Mouse (Mus musculus) spleen, postnatal 14 days (tissue): ENCODE measurements around the gene Gm49366.
"Not testable (repeated sequence)": the region's sequence is repeated elsewhere in the genome, so short reads cannot be mapped to it uniquely, and the experiment has no call there.

ENCODE experiments used
- DNase-seq, 2 experiments: peaks; one replicate each; pipeline ENCODE4 v3.0.0; 2021 to 2022; ENCODE audit warnings: low spot score in 2 of 2

The Gm49366 gene

DNA sequence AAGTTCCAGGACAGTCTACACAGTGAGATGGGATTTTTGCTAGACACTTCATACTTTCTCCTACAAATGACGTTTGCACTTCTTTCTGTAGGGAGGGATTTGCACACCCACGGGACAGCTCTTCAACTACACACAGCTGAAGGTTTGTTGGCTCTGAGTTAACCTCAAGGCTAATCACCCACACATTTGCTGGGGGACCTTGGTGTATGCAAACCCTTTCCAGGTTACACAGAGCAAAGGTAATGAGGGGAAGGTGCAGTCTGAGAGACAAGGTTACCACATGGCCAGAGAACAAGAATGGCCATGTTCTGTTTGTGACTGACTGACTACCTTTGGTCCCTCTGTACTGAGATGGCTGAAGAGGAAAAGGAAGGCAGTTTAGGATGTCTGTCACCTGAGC is 45.1 kb downstream of the Gm49366 start:
- DNase-seq = no peak

DNA sequence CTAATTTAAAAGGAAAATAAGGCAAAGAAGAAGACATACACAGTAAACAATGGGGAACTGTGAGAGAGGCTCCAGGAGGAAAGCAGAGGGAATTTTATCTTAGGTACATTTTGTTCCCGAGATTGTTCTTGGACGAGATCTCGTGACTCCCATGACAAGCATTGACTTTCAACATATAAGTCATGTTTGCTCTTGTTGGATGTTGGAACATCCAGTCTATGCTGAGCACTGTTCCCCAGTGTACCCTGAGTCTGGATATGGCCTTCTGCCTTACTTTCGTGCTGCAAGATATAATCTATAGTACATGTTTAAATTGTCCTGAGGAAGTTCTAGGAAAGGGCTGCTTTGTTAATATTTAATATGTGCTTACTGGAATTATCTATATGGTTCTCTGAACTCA is 45.8 kb downstream of the Gm49366 start:
- no peak for DNase-seq

DNA sequence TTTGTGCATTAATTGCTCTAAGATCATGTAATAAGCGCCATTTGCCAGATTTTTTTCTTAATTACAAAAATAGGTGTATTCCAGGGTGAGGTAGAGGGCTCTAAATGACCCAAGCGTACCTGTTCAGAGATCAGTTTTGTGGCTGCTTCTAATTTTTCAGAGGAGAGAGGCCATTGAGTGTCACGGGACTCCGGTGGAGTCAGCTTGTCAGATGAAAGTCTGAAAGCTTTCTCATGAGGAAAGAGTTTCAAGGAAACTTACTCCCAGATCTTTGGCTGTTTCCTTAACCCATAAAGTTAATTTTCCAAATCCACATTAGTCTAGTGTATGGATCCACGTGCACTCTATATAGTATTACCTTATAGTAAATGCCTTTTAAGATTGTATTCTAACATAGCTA is 55.9 kb downstream of the Gm49366 start:
- DNase-seq = not testable (repeated sequence)

DNA sequence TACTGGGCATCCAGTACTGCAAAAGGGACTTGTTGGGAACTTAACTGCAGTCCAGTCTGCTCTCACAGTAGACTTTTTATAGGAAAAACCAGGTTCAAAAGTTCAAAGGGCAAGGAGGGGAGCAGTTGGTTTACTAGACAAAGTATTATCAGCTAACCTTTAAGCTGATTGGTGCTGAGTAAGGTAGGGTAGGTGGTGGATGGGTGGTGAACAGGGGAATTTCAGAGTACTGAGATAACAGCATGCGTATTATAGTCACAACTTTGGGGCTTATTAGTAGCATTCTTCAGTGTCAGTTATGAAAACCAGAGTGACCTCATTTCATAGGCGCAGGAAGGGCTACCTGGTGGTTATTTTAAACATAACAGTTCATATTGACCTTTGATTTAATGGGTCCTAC is 60.9 kb downstream of the Gm49366 start:
- DNase-seq = no peak

DNA sequence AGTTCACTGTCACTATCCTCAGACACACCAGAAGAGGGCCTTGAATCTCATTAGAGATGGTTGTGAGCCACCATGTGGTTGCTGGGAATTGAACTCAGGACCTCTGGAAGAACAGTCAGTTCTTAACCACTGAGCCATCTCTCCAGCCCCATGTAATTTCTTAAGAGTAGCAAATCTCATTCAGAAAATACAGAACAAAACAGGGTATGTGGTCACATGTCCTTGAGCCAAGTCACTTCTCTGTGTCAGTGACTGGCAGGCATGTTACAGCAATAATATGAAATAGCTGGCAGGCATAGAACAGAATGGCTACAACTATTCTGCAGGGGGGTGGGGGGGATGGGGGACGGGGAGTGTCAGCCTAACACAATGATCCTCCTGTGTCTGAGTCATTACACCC is 61.3 kb downstream of the Gm49366 start:
- DNase-seq = no peak

DNA sequence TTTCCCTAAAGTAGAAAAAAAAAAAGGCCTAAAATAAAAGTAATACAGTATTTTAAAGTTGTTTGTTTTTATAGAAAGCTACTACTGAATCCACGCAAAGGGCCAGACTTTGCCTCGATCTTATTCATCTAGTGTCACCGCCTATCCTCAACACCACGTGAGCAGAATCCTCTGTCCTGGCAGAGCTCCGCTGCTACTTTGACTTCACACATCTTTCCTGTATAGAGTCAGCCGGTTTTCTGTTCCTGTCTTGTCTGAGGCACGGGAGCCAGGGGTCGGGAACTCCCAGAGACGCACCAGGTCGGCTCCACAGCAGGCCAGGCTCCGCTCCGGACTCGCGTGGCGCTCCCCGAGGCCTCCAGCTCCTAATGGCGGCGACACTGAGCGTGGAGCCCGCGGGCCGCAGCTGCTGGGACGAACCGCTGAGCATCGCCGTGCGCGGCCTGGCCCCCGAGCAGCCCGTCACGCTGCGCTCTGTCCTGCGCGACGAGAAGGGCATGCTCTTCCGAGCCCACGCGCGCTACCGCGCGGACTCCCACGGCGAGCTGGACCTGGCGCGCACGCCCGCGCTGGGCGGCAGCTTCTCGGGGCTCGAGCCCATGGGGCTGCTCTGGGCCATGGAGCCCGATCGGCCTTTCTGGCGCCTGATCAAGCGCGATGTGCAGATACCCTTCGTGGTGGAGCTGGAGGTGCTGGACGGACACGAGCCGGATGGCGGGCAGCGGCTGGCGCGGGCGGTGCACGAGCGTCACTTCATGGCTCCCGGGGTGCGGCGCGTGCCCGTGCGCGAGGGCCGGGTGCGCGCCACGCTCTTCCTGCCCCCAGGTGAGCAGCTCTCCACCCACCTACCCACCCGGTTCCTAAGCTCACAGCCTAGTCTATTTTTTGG is 62.1 kb downstream of the Gm49366 start, which contains the start of gene Acot6:
Gene Acot6 (plus strand): TSS at position 51 of the 889 bp plus-strand sequence.
- peak in 1 of 2 experiments; percentile 23 for DNase-seq

DNA sequence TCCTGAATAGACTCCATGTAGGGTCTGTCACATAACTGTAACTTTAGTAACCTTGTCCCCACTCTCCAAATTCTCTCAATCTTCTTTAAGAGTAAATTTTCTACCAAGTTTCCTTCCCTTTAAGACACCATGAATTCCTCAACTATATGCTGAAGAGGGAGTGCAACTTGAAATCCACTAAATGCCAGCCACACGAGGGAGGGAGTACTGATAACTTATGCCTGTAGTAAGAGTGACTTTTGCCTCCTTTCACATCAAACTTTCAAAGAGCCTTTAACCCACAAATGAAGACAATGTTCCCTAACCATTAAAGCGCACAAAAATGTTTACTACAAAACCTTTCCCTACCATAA is 62.7 kb downstream of the Gm49366 start:
- no peak for DNase-seq

DNA sequence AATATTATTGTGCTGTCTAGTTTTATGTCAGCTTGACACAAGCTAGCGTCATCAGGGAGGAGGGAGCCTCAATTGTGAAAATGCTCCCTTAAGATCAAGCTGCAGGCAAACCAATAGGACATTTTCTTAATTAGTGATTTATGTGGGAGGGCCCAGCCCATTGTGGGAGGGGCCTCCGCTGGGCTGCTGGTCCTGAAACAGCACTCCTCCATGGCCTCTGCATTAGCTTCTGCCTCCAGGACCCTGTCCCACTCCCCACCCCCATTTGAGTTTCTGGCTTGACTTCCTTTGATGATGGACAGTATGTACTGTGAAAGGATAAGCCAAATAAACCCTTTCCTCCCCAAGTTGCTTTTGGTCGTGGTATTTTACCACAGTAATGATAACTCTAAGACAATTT is 68.3 kb downstream of the Gm49366 start:
- DNase-seq = no peak

DNA sequence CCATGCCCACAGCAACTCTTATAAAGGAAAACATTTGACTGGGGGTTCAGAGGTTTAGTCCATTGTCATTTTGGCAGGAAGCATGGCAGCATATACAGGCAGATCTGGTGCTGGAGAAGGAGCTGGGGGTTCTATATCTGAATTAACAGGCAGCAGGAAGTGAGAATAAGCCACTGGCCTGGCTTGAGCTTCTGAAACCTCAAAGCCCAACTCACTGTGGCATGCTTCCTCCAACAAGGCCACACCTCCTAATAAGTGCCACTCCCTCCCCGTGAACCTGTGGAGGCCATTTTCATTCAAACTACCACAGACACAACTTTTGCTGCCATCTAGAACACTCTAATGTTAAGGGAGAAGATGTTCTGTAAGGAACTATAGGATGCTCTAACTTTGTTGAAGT is 69.0 kb downstream of the Gm49366 start:
- DNase-seq = no peak
